Mouse (Mus musculus) gastrocnemius, postnatal 4 days (tissue): Measurements from ENCODE around the gene Samd13. TPM values are rescaled to one million over a fixed set of nuclear protein-coding genes. Genes with fewer than 3 reads are reported as not detected.

Experiments used
- DNase-seq, 2 experiments: peaks; one replicate each; pipeline ENCODE4 v3.0.0; 2021 to 2022; ENCODE audit warnings: low spot score in 2 of 2, mixed read lengths in 2 of 2
- long read RNA-seq, 2 experiments: library from polyadenylated mRNA; stranded (forward); transcript quantifications; one replicate each; pipeline ENCODE4 v2.0.0; 2021
- total RNA-seq, 2 experiments: library from RNA; stranded (reverse); gene quantifications; 2 replicates each; pipeline ENCODE4 v1.2.3; 2021

Samd13 gene
- 1 to 10 TPM in 1 of 2 experiments, under 1 TPM in 1; 0.86 to 1.1 TPM for total RNA-seq
- long read RNA-seq, experiment 1, partial matches to known transcripts: 0 of 2 reads
- long read RNA-seq, experiment 1, other reads (novel, unspliced or antisense): 2 of 2 reads
- long read RNA-seq, experiment 2, partial matches to known transcripts: 0 of 1 reads
- long read RNA-seq, experiment 2, other reads (novel, unspliced or antisense): 1 of 1 reads

GRCm38 (mm10) chr3:146684811-146685675, at the start of gene Samd13:
Samd13 (minus strand) TSS chr3:146685592.
- peak; percentile 57 to 77 for DNase-seq

- no peak for DNase-seq
Measured at GRCm38 (mm10) chr3:146731499-146731898, 46.1 kb upstream of the Samd13 start.

GRCm38 (mm10) chr3:146723037-146723436, 37.6 kb upstream of the Samd13 start:
- DNase-seq: no peak

GRCm38 (mm10) chr3:146719696-146720095, 34.3 kb upstream of the Samd13 start:
- no peak for DNase-seq

GRCm38 (mm10) chr3:146718251-146718650, 32.9 kb upstream of the Samd13 start:
- no peak for DNase-seq

- no peak for DNase-seq
Measured at GRCm38 (mm10) chr3:146712305-146712704, 26.9 kb upstream of the Samd13 start.

- no peak for DNase-seq
Measured at GRCm38 (mm10) chr3:146711559-146711958, 26.2 kb upstream of the Samd13 start.

GRCm38 (mm10) chr3:146711084-146711483, 25.7 kb upstream of the Samd13 start:
- no peak for DNase-seq

GRCm38 (mm10) chr3:146709086-146709485, 23.7 kb upstream of the Samd13 start:
- no peak for DNase-seq

- no peak for DNase-seq
Measured at GRCm38 (mm10) chr3:146708381-146708780, 23.0 kb upstream of the Samd13 start.

- no peak for DNase-seq
Measured at GRCm38 (mm10) chr3:146704099-146704498, 18.7 kb upstream of the Samd13 start.

- no peak for DNase-seq
Measured at GRCm38 (mm10) chr3:146700051-146700450, 14.7 kb upstream of the Samd13 start.

- DNase-seq: no peak
Measured at GRCm38 (mm10) chr3:146698982-146699381, 13.6 kb upstream of the Samd13 start.

GRCm38 (mm10) chr3:146692547-146692946, 7.2 kb upstream of the Samd13 start:
- no peak for DNase-seq

GRCm38 (mm10) chr3:146687121-146687725, 1.8 kb upstream of the Samd13 start:
- DNase-seq: no peak

GRCm38 (mm10) chr3:146686428-146686827, 1.0 kb upstream of the Samd13 start:
- DNase-seq: no peak

- DNase-seq: no peak
Measured at GRCm38 (mm10) chr3:146683095-146683494, 2.3 kb downstream of the Samd13 start.

- peak; percentile 26 to 64 for DNase-seq
Measured at GRCm38 (mm10) chr3:146682140-146682651, 3.2 kb downstream of the Samd13 start.

- DNase-seq: no peak
Measured at GRCm38 (mm10) chr3:146681696-146682095, 3.7 kb downstream of the Samd13 start.

GRCm38 (mm10) chr3:146680625-146681024, 4.8 kb downstream of the Samd13 start:
- DNase-seq: no peak

GRCm38 (mm10) chr3:146679646-146680045, 5.7 kb downstream of the Samd13 start:
- no peak for DNase-seq

GRCm38 (mm10) chr3:146676193-146676592, 9.2 kb downstream of the Samd13 start:
- DNase-seq: no peak
